ENCODE assay signal across 11 mouse cellular contexts in genomic region chr8:104375959-104376358, GRCm38 (mm10). TPM values are rescaled to one million over a fixed set of nuclear protein-coding genes. Genes with fewer than 3 reads are reported as not detected.
A peak's percentile ranks its signal among the peaks of the same experiment; 100 is the strongest.
DNase-seq lines count a peak whose midpoint lies in the region; ATAC-seq lines count a peak whose summit lies in the region.
"Had no signal": no experiment of that assay in that cellular context is flagged by ENCODE, and none has a peak within 500 bp of the region (broad histone marks: within the 10 kb centered on the region; RNA-seq: fewer than 3 reads in every experiment).

No protein-coding gene starts in this region.

- H3K27me3 ChIP-seq in heart, embryonic 14.5 days (ENCODE audit: control insufficient read depth, insufficient read depth, low read length) = no peaks in the 10 kb centered on the region
- H3K27me3 ChIP-seq in lung, embryonic 16.5 days (ENCODE audit: control insufficient read depth, insufficient read depth, low read depth, low read length) = no peaks in the 10 kb centered on the region
- H3K27me3 ChIP-seq in intestine, embryonic 16.5 days (replicated peaks; ENCODE audit: control insufficient read depth, insufficient read depth, low read length) = no peaks in the 10 kb centered on the region
- H3K27me3 ChIP-seq in stomach, embryonic 16.5 days (ENCODE audit: control insufficient read depth, insufficient read depth, low read length) = no peaks in the 10 kb centered on the region

- WGBS in heart, embryonic 14.5 days = 64% methylated on average over 5 of the region's 5 CpGs
- 59% methylated on average over 5 of the region's 5 CpGs for WGBS in lung, embryonic 16.5 days
- 61% methylated on average over 5 of the region's 5 CpGs for WGBS in intestine, embryonic 16.5 days
- 61% methylated on average over 5 of the region's 5 CpGs for WGBS in stomach, embryonic 16.5 days

- H3K4me1 ChIP-seq in heart, embryonic 14.5 days (ENCODE audit: control insufficient read depth in 2 of 2, insufficient read depth in 2 of 2, low read length in 2 of 2) = peaks cover 23 to 27% of the 10 kb centered on the region in 2 experiments
- H3K4me1 ChIP-seq in lung, embryonic 16.5 days (replicated peaks; ENCODE audit: control insufficient read depth, insufficient read depth, low read length) = peaks cover 21% of the 10 kb centered on the region
- peaks cover 52% of the 10 kb centered on the region for H3K4me1 ChIP-seq in intestine, embryonic 16.5 days (ENCODE audit: control insufficient read depth, insufficient read depth, low read length)
- H3K4me1 ChIP-seq in stomach, embryonic 16.5 days (ENCODE audit: control insufficient read depth, insufficient read depth, low read length) = peaks cover 44% of the 10 kb centered on the region

- no peak for ATAC-seq in heart, embryonic 14.5 days (ENCODE audit: insufficient number of reproducible peaks, insufficient read depth, low FRiP score, low read depth)
- ATAC-seq in lung, embryonic 16.5 days (ENCODE audit: low read depth) = 0 out of 2 replicates have a peak, but pooled peaks have one; percentile 4
- ATAC-seq in intestine, embryonic 16.5 days = no peak
- no peak for ATAC-seq in stomach, embryonic 16.5 days (ENCODE audit: insufficient read depth, low FRiP score)

- peak overlapping the region; percentile 56; the same call in 1 of the 2 replicates for H3K9ac ChIP-seq in heart, embryonic 14.5 days (ENCODE audit: low read length)
- H3K9ac ChIP-seq in lung, embryonic 16.5 days (ENCODE audit: low read length) = peak overlapping the region; percentile 32; the same call in 1 of the 2 replicates
- peak overlapping the region; percentile 55 for H3K9ac ChIP-seq in intestine, embryonic 16.5 days (ENCODE audit: low read depth, low read length)
- peak overlapping the region; percentile 57 for H3K9ac ChIP-seq in stomach, embryonic 16.5 days (ENCODE audit: low read length)

- no peak overlapping the region for H3K4me3 ChIP-seq in heart, embryonic 14.5 days (ENCODE audit: control insufficient read depth in 1 of 2, insufficient read depth in 1 of 2, low read depth in 1 of 2, low read length in 2 of 2)
- H3K4me3 ChIP-seq in lung, embryonic 16.5 days (ENCODE audit: low read length) = no peak overlapping the region
- 0 out of 2 replicates have a peak overlapping the region, but pooled peaks have one; percentile 4 for H3K4me3 ChIP-seq in intestine, embryonic 16.5 days (ENCODE audit: low read length)
- H3K4me3 ChIP-seq in stomach, embryonic 16.5 days (replicated peaks; ENCODE audit: low read length) = no peak overlapping the region

- peak overlapping the region; percentile 87 to 90 for H3K27ac ChIP-seq in heart, embryonic 14.5 days (replicated peaks in 1 of 2; ENCODE audit: control insufficient read depth in 1 of 2, insufficient read depth in 1 of 2, low read depth in 2 of 2, low read length in 2 of 2)
- H3K27ac ChIP-seq in lung, embryonic 16.5 days (ENCODE audit: low read length) = peak overlapping the region; percentile 75; the same call in 1 of the 2 replicates
- peak overlapping the region; percentile 95 for H3K27ac ChIP-seq in intestine, embryonic 16.5 days (ENCODE audit: low read length)
- peak overlapping the region; percentile 94 for H3K27ac ChIP-seq in stomach, embryonic 16.5 days (ENCODE audit: low read length)

- no peak for DNase-seq in heart, adult 11 months
- no peak for DNase-seq in lung, postnatal 4 days
- DNase-seq in urinary bladder, postnatal 4 days (ENCODE audit: low spot score in 2 of 2) = no peak
- DNase-seq: gastrocnemius, postnatal 36 days; layer of hippocampus, postnatal 36 days; thymus, postnatal 36 days had no signal

- H3K4me2 ChIP-seq in heart, embryonic 14.5 days (ENCODE audit: low read length) = peak overlapping the region; percentile 50
- H3K4me2 ChIP-seq in lung, embryonic 16.5 days (ENCODE audit: low read depth, low read length) = no peak overlapping the region
- peak overlapping the region; percentile 47 for H3K4me2 ChIP-seq in intestine, embryonic 16.5 days (ENCODE audit: low read depth, low read length)
- H3K4me2 ChIP-seq in stomach, embryonic 16.5 days (ENCODE audit: low read depth, low read length) = peak overlapping the region; percentile 40

- H3K9me3 ChIP-seq in heart, embryonic 14.5 days (ENCODE audit: control insufficient read depth, low read length) = no peaks in the 10 kb centered on the region
- H3K9me3 ChIP-seq in lung, embryonic 16.5 days (ENCODE audit: control insufficient read depth, low read length) = no peaks in the 10 kb centered on the region
- H3K9me3 ChIP-seq in intestine, embryonic 16.5 days (ENCODE audit: control insufficient read depth, low read length) = no peaks in the 10 kb centered on the region
- H3K9me3 ChIP-seq in stomach, embryonic 16.5 days (replicated peaks; ENCODE audit: control insufficient read depth, low read length) = no peaks in the 10 kb centered on the region

- H3K36me3 ChIP-seq in heart, embryonic 14.5 days (ENCODE audit: control insufficient read depth, insufficient read depth, low read length) = no peaks in the 10 kb centered on the region
- no peaks in the 10 kb centered on the region for H3K36me3 ChIP-seq in lung, embryonic 16.5 days (ENCODE audit: control insufficient read depth, insufficient read depth, low read length)
- H3K36me3 ChIP-seq in intestine, embryonic 16.5 days (ENCODE audit: control insufficient read depth, insufficient read depth, low read length) = no peaks in the 10 kb centered on the region
- H3K36me3 ChIP-seq in stomach, embryonic 16.5 days (ENCODE audit: control insufficient read depth, insufficient read depth, low read length) = no peaks in the 10 kb centered on the region

RNA-seq across cellular contexts. Expression of gene Cmtm4, which starts 19.6 kb away (rescaled TPM):
- 2.1 and 2.4 TPM in 2 replicates for polyA plus RNA-seq in heart, embryonic 14.5 days (2014; fragmentation: Nextera tagmentation; extraction: Ambion mirVana)
- polyA plus RNA-seq in lung, embryonic 16.5 days (2015; fragmentation: Nextera tagmentation; extraction: Ambion mirVana) = 2.5 and 2.6 TPM in 2 replicates
- polyA plus RNA-seq in intestine, embryonic 16.5 days (2015; fragmentation: Nextera tagmentation; extraction: Ambion mirVana) = 4.2 and 5.1 TPM in 2 replicates
- 4.3 and 4.7 TPM in 2 replicates for polyA plus RNA-seq in stomach, embryonic 16.5 days (2015; fragmentation: Nextera tagmentation; extraction: Ambion mirVana)

RNA-seq across cellular contexts. Expression of gene Cmtm3, which starts 36.7 kb away (rescaled TPM):
- 94.1 and 103 TPM in 2 replicates for polyA plus RNA-seq in heart, embryonic 14.5 days (2014; fragmentation: Nextera tagmentation; extraction: Ambion mirVana)
- polyA plus RNA-seq in lung, embryonic 16.5 days (2015; fragmentation: Nextera tagmentation; extraction: Ambion mirVana) = 133 and 142 TPM in 2 replicates
- 98.2 and 105 TPM in 2 replicates for polyA plus RNA-seq in intestine, embryonic 16.5 days (2015; fragmentation: Nextera tagmentation; extraction: Ambion mirVana)
- polyA plus RNA-seq in stomach, embryonic 16.5 days (2015; fragmentation: Nextera tagmentation; extraction: Ambion mirVana) = 120 and 129 TPM in 2 replicates

RNA-seq across cellular contexts. Expression of gene Cmtm2b, which starts 53.9 kb away (rescaled TPM):
- not detected in 2 replicates for polyA plus RNA-seq in heart, embryonic 14.5 days (2014; fragmentation: Nextera tagmentation; extraction: Ambion mirVana)
- polyA plus RNA-seq in lung, embryonic 16.5 days (2015; fragmentation: Nextera tagmentation; extraction: Ambion mirVana) = not detected in 2 replicates
- polyA plus RNA-seq in intestine, embryonic 16.5 days (2015; fragmentation: Nextera tagmentation; extraction: Ambion mirVana) = not detected in 2 replicates
- polyA plus RNA-seq in stomach, embryonic 16.5 days (2015; fragmentation: Nextera tagmentation; extraction: Ambion mirVana) = not detected in 2 replicates
- polyA plus RNA-seq: neural tube, embryonic 14.5 days had no signal

RNA-seq across cellular contexts. Expression of gene Gm11020, which starts 54.6 kb away (rescaled TPM):
- not detected in 2 replicates for polyA plus RNA-seq in heart, embryonic 14.5 days (2014; fragmentation: Nextera tagmentation; extraction: Ambion mirVana)
- polyA plus RNA-seq in lung, embryonic 16.5 days (2015; fragmentation: Nextera tagmentation; extraction: Ambion mirVana) = not detected in 2 replicates
- not detected in 2 replicates for polyA plus RNA-seq in intestine, embryonic 16.5 days (2015; fragmentation: Nextera tagmentation; extraction: Ambion mirVana)
- not detected in 2 replicates for polyA plus RNA-seq in stomach, embryonic 16.5 days (2015; fragmentation: Nextera tagmentation; extraction: Ambion mirVana)
- polyA plus RNA-seq: neural tube, embryonic 14.5 days had no signal
